Mouse (Mus musculus) heart, embryonic 16.5 days (tissue): Measurements from ENCODE around the gene Rsph1. TPM values are rescaled to one million over a fixed set of nuclear protein-coding genes. Genes with fewer than 3 reads are reported as not detected.

Experiments
- ATAC-seq: fragments of 200-750 bp; cut with Nextera tagmentation; replicated peaks from 2 replicates; pipeline ENCODE4 v1.8.0; 2017; ENCODE audit warnings: moderate number of reproducible peaks; ENCODE audit not compliant: insufficient read depth, low FRiP score; ENCODE audit errors: extremely low read depth
- H3K27ac ChIP-seq: fragments of 300-500 bp; sonication (generic); 2 replicates; pipeline ENCODE4 v1.5.1; 2014; ENCODE audit warnings: mild to moderate bottlenecking, low read length, control low read depth, moderate library complexity
- H3K27me3 ChIP-seq: fragments of 300-500 bp; sonication (generic); 2 replicates; pipeline ENCODE4 v1.6.1; 2014; ENCODE audit warnings: low read length, mixed read lengths; ENCODE audit not compliant: control insufficient read depth, insufficient read depth
- H3K36me3 ChIP-seq: fragments of 300-500 bp; sonication (generic); 2 replicates; pipeline ENCODE4 v1.6.1; 2014; ENCODE audit not compliant: control insufficient read depth, insufficient read depth
- H3K4me1 ChIP-seq: fragments of 300-500 bp; sonication (generic); 2 replicates; pipeline ENCODE4 v1.6.1; 2014; ENCODE audit warnings: low read length, mixed read lengths; ENCODE audit not compliant: control insufficient read depth, insufficient read depth
- H3K4me2 ChIP-seq: fragments of 300-500 bp; sonication (generic); 2 replicates; pipeline ENCODE4 v1.6.1; 2014; ENCODE audit warnings: low read depth, mild to moderate bottlenecking, control low read depth, low read length
- H3K4me3 ChIP-seq: fragments of 300-500 bp; sonication (generic); 2 replicates; pipeline ENCODE4 v1.5.1; 2014; ENCODE audit warnings: mild to moderate bottlenecking, control low read depth, low read length
- H3K9ac ChIP-seq: fragments of 300-500 bp; sonication (generic); 2 replicates; pipeline ENCODE4 v1.6.1; 2014; ENCODE audit warnings: low read length, control low read depth
- H3K9me3 ChIP-seq: fragments of 300-500 bp; sonication (generic); replicated peaks from 2 replicates; pipeline ENCODE4 v1.6.1; 2016; ENCODE audit warnings: low read length; ENCODE audit not compliant: control insufficient read depth
- WGBS: fragments of 180-500 bp; shearing (Covaris S2); extraction: QIAGEN DNeasy Blood & Tissue Kit; methylation state at CpG from one replicate; pipeline ENCODE4 v1.1.7; 2014; 5-methylcytosine and 5-hydroxymethylcytosine counted together
- polyA plus RNA-seq: library from polyadenylated mRNA; unstranded; fragments of >200 nt; fragmentation: Nextera tagmentation; extraction: Ambion mirVana; gene quantifications from 2 replicates; pipeline ENCODE4 v1.2.1, GENCODE M21; 2015

Rsph1 gene
- polyA plus RNA-seq, 1 experiment from 2014 or later: 3.5 TPM

- WGBS: 88% methylated on average over 9 of the region's 9 CpGs
- H3K4me1 ChIP-seq: no peaks in the 10 kb centered on the region
- H3K4me2 ChIP-seq: no peak overlapping the region
- H3K36me3 ChIP-seq: no peaks in the 10 kb centered on the region
- no peak for ATAC-seq
- H3K27me3 ChIP-seq: no peaks in the 10 kb centered on the region
- H3K9ac ChIP-seq: no peak overlapping the region
- H3K4me3 ChIP-seq: no peak overlapping the region
- H3K27ac ChIP-seq: no peak overlapping the region
- H3K9me3 ChIP-seq: no peaks in the 10 kb centered on the region
These were observed 11.4 kb downstream of the Rsph1 start for GRCm38 (mm10) chr17:31265831-31266230.

DNA sequence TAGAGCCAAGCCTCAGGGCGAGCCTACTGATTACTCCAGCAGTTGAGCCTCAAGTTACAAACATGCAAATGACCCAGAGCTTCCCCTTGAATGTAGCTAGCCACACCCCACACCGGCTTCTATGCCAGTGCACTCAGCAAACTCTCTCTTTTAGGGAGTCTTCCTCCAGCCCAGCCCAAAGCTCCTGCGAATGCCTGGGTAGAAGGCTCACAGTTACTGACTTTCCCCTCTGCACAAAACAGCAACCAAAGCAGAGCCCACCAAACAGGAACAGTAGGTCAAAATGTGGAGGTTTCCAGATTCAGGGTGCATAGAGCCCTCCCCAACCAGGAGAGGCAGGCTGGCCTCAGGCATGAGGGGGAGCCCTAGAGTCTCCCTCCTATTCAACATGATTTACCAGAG is 12.0 kb downstream of the Rsph1 start:
- Histone ChIP-seq H3K4me2 (no peak overlapping the region), H3K27me3 (no peaks in the 10 kb centered on the region), H3K4me3 (no peak overlapping the region), H3K27ac (no peak overlapping the region), H3K4me1 (no peaks in the 10 kb centered on the region), H3K9ac (no peak overlapping the region), H3K9me3 (no peaks in the 10 kb centered on the region), H3K36me3 (no peaks in the 10 kb centered on the region)
- WGBS: 30% methylated on average over 3 of the region's 3 CpGs
- ATAC-seq: no peak

DNA sequence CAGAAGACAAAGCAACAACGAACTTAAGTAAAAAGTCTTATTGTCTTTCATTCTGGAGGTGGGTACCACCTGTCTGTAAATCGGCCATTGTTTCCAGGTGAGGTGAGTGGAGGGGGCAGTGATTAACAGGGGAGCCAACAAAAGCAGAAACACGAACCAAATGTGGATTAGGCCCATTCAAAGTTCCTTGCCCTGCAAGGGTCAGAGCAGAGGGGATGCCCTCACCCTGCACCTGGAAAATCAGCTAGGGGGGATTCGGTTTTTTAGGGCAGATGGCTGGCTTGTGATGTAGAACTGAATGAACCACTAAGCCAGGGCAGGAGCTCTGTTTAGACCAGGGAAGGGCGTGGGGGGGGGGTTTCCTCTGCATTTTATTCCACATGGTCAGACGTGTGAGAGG is 12.8 kb downstream of the Rsph1 start:
- Histone ChIP-seq H3K27ac (no peak overlapping the region), H3K4me1 (no peaks in the 10 kb centered on the region), H3K4me2 (no peak overlapping the region), H3K4me3 (no peak overlapping the region), H3K9me3 (no peaks in the 10 kb centered on the region), H3K9ac (no peak overlapping the region), H3K27me3 (no peaks in the 10 kb centered on the region), H3K36me3 (no peaks in the 10 kb centered on the region)
- 71% methylated on average over 6 of the region's 6 CpGs for WGBS
- ATAC-seq: no peak

DNA sequence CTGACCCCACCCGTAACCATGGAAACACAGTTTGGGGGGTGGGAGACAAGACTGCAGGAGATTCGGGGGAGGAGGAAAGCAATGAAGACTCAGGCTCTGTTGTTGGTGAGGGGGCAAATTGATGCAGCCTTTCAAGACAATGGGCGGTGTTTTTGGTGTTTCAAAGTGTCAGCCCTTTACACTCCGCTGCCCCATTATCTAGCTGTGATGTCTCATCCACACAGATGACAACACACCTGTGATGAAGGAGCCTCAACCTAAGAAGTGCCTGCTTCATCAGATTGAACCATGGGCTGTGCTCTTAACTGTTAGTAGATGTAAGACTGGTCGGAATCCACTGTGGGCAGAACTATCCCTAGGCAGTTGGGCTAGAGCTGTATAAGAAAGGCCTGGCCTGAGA is 13.4 kb downstream of the Rsph1 start:
- H3K9ac ChIP-seq: no peak overlapping the region
- WGBS: 92% methylated on average over 5 of the region's 5 CpGs
- no peaks in the 10 kb centered on the region for H3K27me3 ChIP-seq
- no peaks in the 10 kb centered on the region for H3K36me3 ChIP-seq
- H3K4me1 ChIP-seq: no peaks in the 10 kb centered on the region
- ATAC-seq: no peak
- no peak overlapping the region for H3K27ac ChIP-seq
- no peak overlapping the region for H3K4me3 ChIP-seq
- no peak overlapping the region for H3K4me2 ChIP-seq
- H3K9me3 ChIP-seq: no peaks in the 10 kb centered on the region

- H3K4me2 ChIP-seq: no peak overlapping the region
- no peak for ATAC-seq
- no peak overlapping the region for H3K9ac ChIP-seq
- no peaks in the 10 kb centered on the region for H3K27me3 ChIP-seq
- H3K4me1 ChIP-seq: no peaks in the 10 kb centered on the region
- H3K9me3 ChIP-seq: no peaks in the 10 kb centered on the region
- no peaks in the 10 kb centered on the region for H3K36me3 ChIP-seq
- H3K27ac ChIP-seq: no peak overlapping the region
- H3K4me3 ChIP-seq: no peak overlapping the region
- WGBS: 60% methylated on average over 5 of the region's 5 CpGs
These were observed 14.5 kb downstream of the Rsph1 start for GRCm38 (mm10) chr17:31262715-31263114.

- 80% methylated on average over 6 of the region's 6 CpGs for WGBS
- no peaks in the 10 kb centered on the region for H3K9me3 ChIP-seq
- H3K9ac ChIP-seq: no peak overlapping the region
- H3K4me1 ChIP-seq: no peaks in the 10 kb centered on the region
- H3K4me3 ChIP-seq: no peak overlapping the region
- no peak overlapping the region for H3K4me2 ChIP-seq
- no peak overlapping the region for H3K27ac ChIP-seq
- no peak for ATAC-seq
- H3K36me3 ChIP-seq: no peaks in the 10 kb centered on the region
- no peaks in the 10 kb centered on the region for H3K27me3 ChIP-seq
These were observed 15.8 kb downstream of the Rsph1 start for GRCm38 (mm10) chr17:31261352-31261751.

GRCm38 (mm10) chr17:31260430-31260829 is 16.8 kb downstream of the Rsph1 start:
- H3K36me3 ChIP-seq: no peaks in the 10 kb centered on the region
- no peak overlapping the region for H3K4me3 ChIP-seq
- no peak for ATAC-seq
- no peak overlapping the region for H3K9ac ChIP-seq
- no peaks in the 10 kb centered on the region for H3K4me1 ChIP-seq
- WGBS: 80% methylated on average over 7 of the region's 7 CpGs
- no peak overlapping the region for H3K4me2 ChIP-seq
- H3K27me3 ChIP-seq: no peaks in the 10 kb centered on the region
- H3K9me3 ChIP-seq: no peaks in the 10 kb centered on the region
- no peak overlapping the region for H3K27ac ChIP-seq

DNA sequence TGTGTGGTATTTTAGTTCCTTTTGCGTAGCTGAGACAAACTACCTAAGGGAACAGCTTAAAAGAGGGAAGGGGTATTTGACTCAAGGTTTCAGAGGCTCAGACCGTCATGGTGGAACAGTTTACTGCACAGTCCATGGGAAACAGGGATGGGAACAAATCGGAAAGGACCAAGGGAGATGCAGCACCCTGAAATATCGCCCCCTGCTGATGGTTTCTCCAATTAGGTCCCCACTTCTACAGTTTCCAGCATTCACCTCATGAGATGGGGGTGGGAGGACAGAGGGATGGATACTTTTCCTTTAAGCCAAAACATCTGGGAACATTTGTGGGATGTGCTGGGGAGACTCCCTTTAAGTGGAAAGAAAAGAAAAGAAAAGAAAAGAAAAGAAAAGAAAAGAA is 17.4 kb downstream of the Rsph1 start:
- 64% methylated on average over 4 of the region's 4 CpGs for WGBS
- no peaks in the 10 kb centered on the region for H3K27me3 ChIP-seq
- no peaks in the 10 kb centered on the region for H3K9me3 ChIP-seq
- H3K36me3 ChIP-seq: no peaks in the 10 kb centered on the region
- no peak overlapping the region for H3K27ac ChIP-seq
- H3K9ac ChIP-seq: no peak overlapping the region
- no peak for ATAC-seq
- no peaks in the 10 kb centered on the region for H3K4me1 ChIP-seq
- H3K4me2 ChIP-seq: no peak overlapping the region
- H3K4me3 ChIP-seq: no peak overlapping the region

DNA sequence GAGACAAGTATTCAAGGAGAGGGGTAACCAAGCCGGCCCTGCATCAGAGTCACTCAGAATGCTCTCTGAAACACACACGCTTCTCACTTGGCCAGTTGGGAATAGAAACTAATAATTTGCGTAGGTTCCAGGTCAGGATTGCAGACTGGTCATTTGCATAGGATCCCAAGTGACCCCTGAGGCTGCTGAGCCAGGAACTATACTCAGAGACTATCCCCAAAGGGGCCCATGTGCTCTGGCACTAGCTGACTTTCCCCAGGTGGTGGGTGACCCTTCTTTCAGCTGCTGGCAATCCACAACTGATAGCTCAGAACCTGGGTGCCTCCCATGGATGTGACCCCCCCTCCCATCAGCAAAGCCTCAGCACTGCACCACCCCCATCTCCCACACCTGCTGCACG is 18.0 kb downstream of the Rsph1 start:
- ATAC-seq: no peak
- Histone ChIP-seq H3K36me3 (no peaks in the 10 kb centered on the region), H3K27ac (no peak overlapping the region), H3K27me3 (no peaks in the 10 kb centered on the region), H3K4me3 (no peak overlapping the region), H3K9ac (no peak overlapping the region), H3K4me1 (no peaks in the 10 kb centered on the region), H3K4me2 (no peak overlapping the region), H3K9me3 (no peaks in the 10 kb centered on the region)
- WGBS: 79% methylated on average over 4 of the region's 4 CpGs

DNA sequence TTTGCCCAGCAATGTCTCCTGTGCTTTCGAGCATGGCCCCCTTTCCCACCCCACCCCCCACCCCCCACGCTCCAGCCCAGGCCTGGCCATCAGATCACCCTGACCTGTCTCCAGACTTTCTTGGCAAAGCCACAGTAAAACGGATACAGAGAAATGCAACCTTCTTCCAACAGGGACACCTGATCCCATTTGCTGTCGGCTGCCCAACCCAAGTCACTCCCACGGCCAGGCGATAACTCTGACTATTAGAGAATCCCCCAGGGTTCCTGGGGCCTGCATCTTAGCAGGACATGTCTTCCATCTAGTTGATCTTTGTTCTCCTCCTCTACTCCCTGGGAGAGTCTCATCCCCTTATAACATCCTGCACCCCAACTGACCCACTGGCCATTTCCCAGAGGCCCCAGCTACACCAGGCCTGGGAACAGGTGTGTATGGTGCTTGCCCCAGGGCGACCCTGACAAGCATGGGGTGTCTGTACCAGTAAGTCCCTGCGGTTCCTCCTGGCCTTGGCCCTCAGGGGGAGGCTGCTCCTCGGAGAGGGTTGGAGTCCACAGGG is 18.8 kb downstream of the Rsph1 start:
- Histone ChIP-seq H3K4me3 (no peak overlapping the region), H3K27me3 (no peaks in the 10 kb centered on the region), H3K9ac (no peak overlapping the region), H3K4me1 (no peaks in the 10 kb centered on the region), H3K36me3 (no peaks in the 10 kb centered on the region), H3K27ac (no peak overlapping the region), H3K9me3 (no peaks in the 10 kb centered on the region), H3K4me2 (no peak overlapping the region)
- no peak for ATAC-seq
- 76% methylated on average over 9 of the region's 9 CpGs for WGBS
